ENCODE assay signal across 8 mouse cellular contexts in genomic region chr6:137135506-137136391, GRCm38 (mm10). TPM values are rescaled to one million over a fixed set of nuclear protein-coding genes. Genes with fewer than 3 reads are reported as not detected.
DNase-seq lines count a peak whose midpoint lies in the region; ATAC-seq lines count a peak whose summit lies in the region.

No protein-coding gene starts in this region.

- peak; percentile 21 to 73 for DNase-seq in layer of hippocampus, adult 18-20 months (ENCODE audit: low spot score in 2 of 2)
- no peak for DNase-seq in layer of hippocampus, postnatal 10 days (ENCODE audit: low spot score in 2 of 2)
- DNase-seq in ovary, postnatal 36 days (ENCODE audit: low spot score): no peak
- no peak for DNase-seq in ovary, postnatal 10 days (ENCODE audit: low spot score)

- peak overlapping the region; percentile 39 for H3K27ac ChIP-seq in embryonic facial prominence, embryonic 15.5 days (replicated peaks)
- H3K27ac ChIP-seq in hindbrain, embryonic 12.5 days: peak overlapping the region; percentile 55
- H3K27ac ChIP-seq in midbrain, embryonic 12.5 days (replicated peaks): no peak overlapping the region

- H3K4me2 ChIP-seq in embryonic facial prominence, embryonic 15.5 days (replicated peaks): no peak overlapping the region
- H3K4me2 ChIP-seq in hindbrain, embryonic 12.5 days (replicated peaks): peak overlapping the region; percentile 14
- peak overlapping the region; percentile 6; the same call in 1 of the 2 replicates for H3K4me2 ChIP-seq in midbrain, embryonic 12.5 days (replicated peaks)

- no peak overlapping the region for H3K9ac ChIP-seq in embryonic facial prominence, embryonic 15.5 days
- no peak overlapping the region for H3K9ac ChIP-seq in hindbrain, embryonic 12.5 days
- 0 out of 2 replicates have a peak overlapping the region, but pooled peaks have one; percentile 2 for H3K9ac ChIP-seq in midbrain, embryonic 12.5 days (replicated peaks)

- peak; percentile 70 for ATAC-seq in embryonic facial prominence, embryonic 15.5 days (ENCODE audit: insufficient number of reproducible peaks, low FRiP score, low TSS enrichment, low read depth)
- ATAC-seq in hindbrain, embryonic 12.5 days (ENCODE audit: low FRiP score): peak; percentile 85
- peak; percentile 53; the same call in 1 of the 2 replicates for ATAC-seq in midbrain, embryonic 12.5 days (ENCODE audit: low FRiP score, low read depth)
- ATAC-seq in monocyte, adult 5-6 weeks (replicated peaks; ENCODE audit: insufficient number of reproducible peaks, low FRiP score, low TSS enrichment, poor library complexity, severe bottlenecking): no peak

- H3K36me3 ChIP-seq in embryonic facial prominence, embryonic 15.5 days: no peaks in the 10 kb centered on the region
- H3K36me3 ChIP-seq in hindbrain, embryonic 12.5 days: no peaks in the 10 kb centered on the region
- no peaks in the 10 kb centered on the region for H3K36me3 ChIP-seq in midbrain, embryonic 12.5 days

- no peak overlapping the region for H3K4me3 ChIP-seq in embryonic facial prominence, embryonic 15.5 days (replicated peaks)
- H3K4me3 ChIP-seq in hindbrain, embryonic 12.5 days: no peak overlapping the region
- H3K4me3 ChIP-seq in midbrain, embryonic 12.5 days: no peak overlapping the region

- 32% methylated on average over 20 of the region's 20 CpGs for WGBS in embryonic facial prominence, embryonic 15.5 days
- WGBS in hindbrain, embryonic 12.5 days: 38% methylated on average over 20 of the region's 20 CpGs
- WGBS in midbrain, embryonic 12.5 days: 40% methylated on average over 20 of the region's 20 CpGs

- no peaks in the 10 kb centered on the region for H3K9me3 ChIP-seq in embryonic facial prominence, embryonic 15.5 days (replicated peaks)
- H3K9me3 ChIP-seq in hindbrain, embryonic 12.5 days (replicated peaks): no peaks in the 10 kb centered on the region
- no peaks in the 10 kb centered on the region for H3K9me3 ChIP-seq in midbrain, embryonic 12.5 days

- H3K4me1 ChIP-seq in embryonic facial prominence, embryonic 15.5 days: peaks cover 20% of the 10 kb centered on the region
- peaks cover 18% of the 10 kb centered on the region for H3K4me1 ChIP-seq in hindbrain, embryonic 12.5 days
- peaks cover 18% of the 10 kb centered on the region for H3K4me1 ChIP-seq in midbrain, embryonic 12.5 days

- H3K27me3 ChIP-seq in embryonic facial prominence, embryonic 15.5 days: no peaks in the 10 kb centered on the region
- H3K27me3 ChIP-seq in hindbrain, embryonic 12.5 days: no peaks in the 10 kb centered on the region
- H3K27me3 ChIP-seq in midbrain, embryonic 12.5 days: no peaks in the 10 kb centered on the region; the same call in 1 of the 2 replicates

RNA-seq across cellular contexts. Expression of gene Rerg, which starts 34.5 kb away (rescaled TPM):
- total RNA-seq in layer of hippocampus, adult 18-20 months (2021): 10 to 100 TPM; 34.2 to 37.1 TPM
- total RNA-seq in layer of hippocampus, postnatal 10 days (2021): 10 to 100 TPM; 40.5 to 43.0 TPM
- polyA plus RNA-seq in embryonic facial prominence, embryonic 15.5 days (2015; fragmentation: Nextera tagmentation; extraction: Ambion mirVana): 28.1 and 31.9 TPM in 2 replicates
- polyA plus RNA-seq in hindbrain, embryonic 12.5 days (2016; fragmentation: Nextera tagmentation; extraction: Ambion mirVana): 3.0 and 4.1 TPM in 2 replicates
- polyA plus RNA-seq in midbrain, embryonic 12.5 days (2016; fragmentation: Nextera tagmentation; extraction: Ambion mirVana): 1.2 and 2.5 TPM in 2 replicates
- not detected in 3 replicates for total RNA-seq in monocyte, adult 5-6 weeks (2017)

Comparison
In these comparisons a context has a peak if more than half of its experiments do, and no peak if none do; other contexts are left out.
1. DNase-seq: peak in layer of hippocampus, adult 18-20 months (2 of 2); none in layer of hippocampus, postnatal 10 days (0 of 2), ovary, postnatal 36 days (single experiment) and ovary, postnatal 10 days (single experiment).
2. RNA of gene Rerg, which starts 34.5 kb away (total RNA-seq): 40.5 to 43.0 TPM in layer of hippocampus, postnatal 10 days and 34.2 to 37.1 TPM in layer of hippocampus, adult 18-20 months; not detected in monocyte, adult 5-6 weeks; every median in the first group is over 10 times any median in the second.